Mouse (Mus musculus) urinary bladder, postnatal 25 days (tissue): ENCODE results near the gene Spa17.
A peak's percentile ranks its signal among the peaks of the same experiment; 100 is the strongest.

Experiments used
- DNase-seq: peaks from one replicate; pipeline ENCODE4 v3.0.0; 2022; ENCODE audit warnings: low spot score

Spa17 gene

GRCm38 (mm10) chr9:37616770-37617169 is 3.2 kb upstream of the Spa17 start:
- peak; percentile 8 for DNase-seq

DNA sequence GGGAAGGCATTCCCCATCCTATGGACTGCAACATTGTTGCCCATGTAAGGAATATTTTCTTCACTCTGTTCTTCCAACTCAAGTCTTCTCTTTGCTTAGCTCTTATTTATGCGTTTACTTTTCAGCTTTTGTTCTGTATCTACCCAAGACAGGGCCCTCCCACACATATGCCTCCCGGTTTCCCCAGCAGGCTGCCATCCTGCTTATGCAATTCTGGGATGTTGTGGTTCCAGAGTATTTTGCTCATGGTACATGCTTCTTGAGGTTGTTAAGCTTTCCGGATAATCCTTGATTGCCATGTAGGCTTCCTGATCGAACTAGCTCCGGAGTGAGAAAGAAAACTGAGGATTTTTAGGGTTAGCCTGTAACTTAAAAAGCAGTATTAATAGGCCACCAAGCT is 1.7 kb upstream of the Spa17 start:
- DNase-seq = no peak

DNA sequence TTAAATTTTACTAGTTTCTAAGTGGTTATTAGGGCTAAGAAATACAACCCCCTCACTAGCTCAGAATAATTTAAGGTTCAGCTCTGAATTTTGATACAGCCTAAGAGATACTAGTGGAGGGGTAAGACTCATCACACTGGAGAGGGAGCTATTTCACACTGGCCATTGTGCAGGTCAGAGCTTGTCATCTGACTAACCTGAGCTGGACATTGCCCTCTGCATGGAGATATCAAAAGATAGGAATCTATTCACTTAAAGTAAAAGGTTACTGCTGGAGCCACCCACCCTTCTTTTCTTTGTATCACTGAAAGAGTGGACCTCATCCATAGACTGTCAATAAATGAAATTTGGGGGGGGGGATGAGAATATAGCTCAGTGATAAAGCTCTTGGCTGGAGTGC is 794 bp upstream of the Spa17 start:
- no peak for DNase-seq

DNA sequence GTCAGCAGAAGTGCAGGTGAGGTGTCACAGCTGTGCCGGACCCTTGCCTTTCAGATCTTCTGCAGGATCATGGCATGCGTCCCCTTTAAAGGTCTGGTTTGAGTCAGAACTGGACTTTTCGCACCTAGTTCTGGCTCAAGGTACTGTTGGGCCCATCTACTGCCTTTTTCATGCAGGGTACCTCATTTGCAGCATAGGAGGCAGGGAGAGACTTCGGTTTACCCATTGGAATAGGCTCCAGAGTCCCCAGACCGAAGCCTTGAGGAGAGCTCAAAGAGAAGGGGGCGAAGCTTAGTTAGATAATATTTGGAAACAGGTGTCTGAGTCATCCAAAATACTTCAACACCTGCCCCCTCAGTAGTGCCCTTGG is 374 bp upstream of the Spa17 start:
- DNase-seq = no peak

DNA sequence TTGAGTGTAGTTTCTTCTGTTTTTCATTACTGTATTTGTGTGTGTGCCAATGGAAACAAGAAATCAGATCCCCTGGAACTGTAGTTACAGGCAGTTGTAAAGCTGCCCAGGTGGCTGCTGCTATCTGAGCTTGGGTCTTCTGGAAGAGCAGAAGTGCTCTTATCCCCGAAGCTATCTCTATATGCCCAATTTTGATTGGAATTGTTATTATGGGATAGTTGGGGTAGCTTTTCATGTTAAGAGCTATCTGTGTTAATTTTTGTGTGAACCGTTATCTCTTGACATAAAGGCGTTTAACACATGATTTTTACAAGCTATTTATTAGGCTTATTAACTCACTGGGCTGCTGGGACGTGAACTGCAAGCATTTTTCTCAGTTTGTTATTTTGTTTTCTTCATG is 4.0 kb downstream of the Spa17 start:
- no peak for DNase-seq

- no peak for DNase-seq
These were observed 8.4 kb downstream of the Spa17 start for GRCm38 (mm10) chr9:37605089-37605488.

GRCm38 (mm10) chr9:37600538-37601205 is 12.8 kb downstream of the Spa17 start:
- DNase-seq = no peak

DNA sequence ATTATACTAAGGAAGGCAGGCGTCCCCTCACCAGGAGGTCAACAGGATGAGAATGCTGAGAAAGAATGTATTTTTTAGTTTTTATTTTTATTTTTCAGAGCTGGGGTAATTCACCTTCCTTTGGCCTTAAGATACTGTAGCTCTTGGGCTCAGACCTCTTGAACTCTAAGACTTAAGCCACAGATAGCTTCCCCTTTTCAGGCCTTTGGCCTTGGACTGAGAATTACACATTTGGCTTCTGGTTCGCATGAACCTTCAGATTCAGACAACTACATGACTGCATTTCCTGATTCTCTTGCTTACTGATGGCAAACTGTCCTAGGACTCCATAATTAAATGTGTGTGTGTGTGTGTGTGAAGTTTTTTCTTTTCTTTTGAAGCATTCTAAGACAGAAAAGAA is 14.9 kb downstream of the Spa17 start:
- no peak for DNase-seq

- DNase-seq = no peak
These were observed 18.0 kb downstream of the Spa17 start for GRCm38 (mm10) chr9:37595570-37595969.

- DNase-seq = no peak
These were observed 19.8 kb downstream of the Spa17 start for GRCm38 (mm10) chr9:37593690-37594089.

GRCm38 (mm10) chr9:37592633-37593032 is 20.9 kb downstream of the Spa17 start:
- DNase-seq = no peak

GRCm38 (mm10) chr9:37592025-37592424 is 21.5 kb downstream of the Spa17 start:
- no peak for DNase-seq

DNA sequence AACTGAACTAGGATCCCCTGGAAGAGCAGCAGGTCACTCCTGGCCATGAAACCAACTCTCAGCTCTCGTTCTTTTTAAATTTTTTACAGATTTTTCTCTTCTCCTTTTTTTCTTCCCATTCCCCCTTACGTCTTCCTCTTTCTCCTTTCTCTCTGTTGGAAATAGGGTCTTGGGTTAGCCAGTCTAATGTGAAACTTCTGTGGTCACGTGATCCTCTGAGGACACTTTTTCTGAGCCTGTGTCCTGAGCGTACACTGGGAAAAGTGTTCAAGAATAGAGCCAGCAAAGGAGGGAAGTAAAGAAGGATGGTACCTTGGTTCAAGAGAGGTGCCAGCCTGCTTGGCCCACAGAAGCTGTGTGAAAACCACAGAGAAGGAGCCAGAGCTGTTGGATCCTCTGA is 23.1 kb downstream of the Spa17 start:
- DNase-seq = no peak

DNA sequence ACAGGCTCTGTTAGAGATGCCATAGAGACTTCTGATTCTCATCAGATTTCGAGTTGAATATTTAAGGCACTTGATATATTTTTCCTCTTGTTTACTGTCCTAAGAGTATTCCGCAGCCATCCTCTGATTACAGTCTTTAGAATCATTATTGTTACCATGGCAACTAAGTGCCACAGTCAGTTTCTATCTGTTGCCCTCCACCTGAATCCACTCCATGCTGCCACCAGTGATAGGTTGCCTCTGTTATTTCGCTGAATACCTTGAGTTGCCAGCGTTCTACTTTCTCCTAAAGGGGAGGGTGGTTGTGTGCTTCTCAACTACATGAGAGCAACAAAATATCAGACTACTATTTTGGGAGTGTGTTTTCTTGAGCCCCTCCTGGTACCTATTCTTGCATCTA is 26.8 kb downstream of the Spa17 start:
- DNase-seq = no peak

GRCm38 (mm10) chr9:37583594-37583993 is 29.9 kb downstream of the Spa17 start:
- no peak for DNase-seq

- no peak for DNase-seq
These were observed 37.0 kb downstream of the Spa17 start for GRCm38 (mm10) chr9:37576436-37576930.

- no peak for DNase-seq
These were observed 41.2 kb downstream of the Spa17 start for GRCm38 (mm10) chr9:37572204-37572876.

DNA sequence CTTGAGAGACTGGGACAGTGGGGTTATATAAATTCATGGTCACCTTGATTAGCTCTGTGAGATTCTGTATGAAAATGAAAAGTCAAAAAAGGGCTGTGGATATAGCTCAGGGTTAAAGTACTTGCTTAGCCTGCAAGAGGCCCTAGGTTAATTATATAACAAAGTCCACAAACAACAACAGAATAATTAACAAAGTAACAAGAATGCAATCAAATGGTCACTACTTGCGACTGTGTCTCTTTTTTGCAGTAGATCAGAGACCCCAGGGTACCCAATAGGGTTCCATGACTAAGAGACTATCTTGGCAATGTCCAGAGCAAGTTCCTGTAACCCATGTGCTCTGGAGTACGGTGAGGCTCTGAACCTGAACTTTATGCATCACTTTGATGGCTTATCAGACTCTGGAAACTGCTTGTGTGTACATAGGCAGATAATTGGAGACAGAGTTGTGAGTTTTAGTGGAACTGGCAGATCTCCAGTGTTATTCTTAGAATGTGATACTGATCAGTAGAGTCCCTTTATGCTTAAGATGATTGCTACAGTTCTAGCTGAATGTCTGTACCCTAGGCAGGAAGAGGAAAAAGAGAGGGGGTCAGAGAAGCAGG is 44.2 kb downstream of the Spa17 start:
- DNase-seq = no peak

GRCm38 (mm10) chr9:37568605-37569214 is 44.8 kb downstream of the Spa17 start:
- no peak for DNase-seq

DNA sequence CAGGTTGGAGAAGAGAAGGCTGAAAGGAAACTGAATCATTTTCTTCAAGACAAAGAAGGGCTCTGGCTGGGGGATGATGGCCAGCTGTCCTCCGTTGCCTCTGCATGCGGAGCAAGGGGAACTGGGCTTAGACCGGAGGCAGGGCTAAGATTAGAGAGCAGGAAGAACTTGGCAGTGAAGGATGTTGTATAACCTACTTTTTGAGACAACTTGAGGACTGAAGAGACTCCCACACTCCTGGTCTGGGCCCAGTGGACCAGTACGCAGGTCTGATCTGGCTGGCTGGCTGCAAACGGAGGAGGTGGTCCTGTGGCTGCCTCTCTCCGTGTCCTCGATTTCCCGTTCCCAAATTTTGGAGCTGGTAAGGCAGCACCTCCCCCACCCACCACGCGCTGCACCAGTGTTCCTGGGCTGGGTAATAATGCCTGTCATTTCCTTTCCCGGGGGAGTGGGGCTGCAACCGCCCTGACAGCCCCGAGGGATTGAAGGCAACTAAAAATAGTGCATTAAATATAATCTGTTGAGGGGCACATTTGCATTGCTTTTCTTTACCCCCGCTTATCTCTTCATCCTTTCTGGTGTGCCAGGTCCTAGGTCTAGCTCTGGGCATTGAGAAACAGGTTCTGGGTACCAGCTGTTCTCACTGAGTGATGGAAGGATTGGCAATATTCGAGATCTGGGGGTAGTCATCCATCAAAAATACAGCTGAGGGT is 45.5 kb downstream of the Spa17 start:
- no peak for DNase-seq

DNA sequence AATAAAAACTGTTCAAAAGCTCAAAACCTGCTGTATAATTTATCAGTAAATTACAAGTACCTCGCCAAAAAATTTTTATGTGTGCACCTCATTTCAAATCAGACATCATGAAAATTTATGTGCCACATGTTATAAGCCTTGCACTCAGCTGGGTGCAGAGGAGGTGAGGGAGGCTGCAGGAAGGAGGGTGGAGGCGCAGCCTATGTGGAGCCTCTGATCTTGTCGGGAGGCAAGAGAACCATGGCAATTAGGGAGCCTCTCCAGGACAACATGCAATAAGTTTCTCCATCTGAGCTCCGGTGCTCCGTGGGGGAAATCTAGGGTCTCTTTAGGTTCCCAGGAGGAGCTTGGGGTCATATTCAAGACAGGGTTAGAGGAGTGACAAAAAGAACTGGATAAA is 46.1 kb downstream of the Spa17 start:
- no peak for DNase-seq

- no peak for DNase-seq
These were observed 46.5 kb downstream of the Spa17 start for GRCm38 (mm10) chr9:37567019-37567418.
